Mouse (Mus musculus): ENCODE data around the gene Kdm1a.

The Kdm1a gene

DNA sequence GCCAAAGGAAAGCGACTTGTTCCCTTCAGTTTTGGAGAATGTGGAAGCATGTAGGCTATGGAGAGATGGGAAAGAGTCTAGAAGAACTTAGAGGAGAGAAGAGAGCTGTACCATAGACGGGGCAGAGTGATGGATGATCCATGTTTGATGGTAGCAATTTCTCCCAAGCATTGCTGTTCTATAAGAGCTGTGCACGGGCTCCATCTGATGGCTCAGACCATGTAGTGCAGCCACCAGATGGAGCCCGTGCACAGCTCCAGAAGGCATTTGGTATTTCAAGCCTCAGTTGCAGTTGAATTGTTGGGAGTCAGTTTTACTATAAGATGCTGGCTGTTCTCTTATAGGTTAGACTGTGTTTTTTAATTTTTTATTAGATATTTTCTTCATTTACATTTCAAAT lies 76.1 kb downstream of the Kdm1a start:
- peak; percentile 26 for DNase-seq (ENCODE audit: inconsistent ontology term)

DNA sequence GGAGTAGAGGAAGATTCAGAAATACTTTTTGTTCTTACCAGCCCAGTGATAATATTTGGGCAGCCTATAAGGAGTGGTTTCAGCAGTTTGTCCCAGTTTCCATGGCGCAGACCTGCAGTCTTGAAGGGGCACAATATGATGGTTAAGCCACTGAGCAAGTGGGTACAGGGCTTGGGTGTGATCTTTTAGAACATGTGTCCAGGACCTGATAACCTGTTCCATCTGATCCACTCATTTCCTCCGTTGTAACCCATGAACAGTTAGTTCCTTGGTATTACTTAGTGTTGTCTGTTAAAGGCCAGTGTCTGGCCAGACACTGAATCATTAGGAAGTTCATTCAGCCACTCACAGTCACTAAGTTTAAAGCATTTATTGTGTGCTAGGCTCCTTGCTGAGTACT lies 78.2 kb downstream of the Kdm1a start:
- DNase-seq (ENCODE audit: inconsistent ontology term): no peak

DNA sequence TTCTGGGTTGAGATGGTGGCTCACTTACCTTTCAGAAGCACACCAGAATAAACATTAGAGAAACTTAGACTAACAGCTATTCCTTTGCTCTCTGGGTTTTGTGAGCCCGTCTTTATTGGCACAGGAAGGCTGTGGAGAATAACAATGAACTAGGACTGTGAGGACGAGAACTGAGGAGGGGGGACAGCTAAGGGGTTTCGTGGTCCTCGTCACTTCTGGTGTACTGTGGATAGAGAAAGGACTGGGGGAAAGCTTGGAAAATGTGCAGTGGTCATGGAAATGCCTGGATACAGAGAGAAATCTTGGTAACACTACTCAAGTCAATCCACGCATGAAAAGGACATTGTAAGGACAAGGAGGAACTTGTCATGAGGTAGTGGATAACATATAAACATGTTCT lies 80.6 kb downstream of the Kdm1a start:
- no peak for DNase-seq (ENCODE audit: inconsistent ontology term)

DNA sequence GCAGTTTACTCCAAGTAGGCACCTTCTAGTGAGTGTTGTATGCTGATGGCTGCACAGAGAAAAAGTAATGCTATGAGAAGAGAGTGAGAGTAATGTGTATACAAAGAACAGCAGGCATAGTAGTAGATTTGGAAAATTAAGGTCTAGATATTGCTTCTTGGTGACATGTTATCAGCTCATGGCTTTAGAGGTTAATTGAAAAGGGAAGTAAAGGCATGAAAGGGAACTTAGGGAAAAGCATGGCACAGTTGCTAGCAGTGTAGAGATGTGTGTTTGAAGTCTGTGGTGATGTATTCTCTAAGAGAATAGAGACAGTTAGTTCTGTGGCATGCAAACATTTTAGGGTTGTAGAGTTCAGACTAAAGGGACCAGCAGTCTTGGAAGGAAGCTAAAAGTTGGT lies 82.7 kb downstream of the Kdm1a start:
- DNase-seq (ENCODE audit: inconsistent ontology term): no peak

DNA sequence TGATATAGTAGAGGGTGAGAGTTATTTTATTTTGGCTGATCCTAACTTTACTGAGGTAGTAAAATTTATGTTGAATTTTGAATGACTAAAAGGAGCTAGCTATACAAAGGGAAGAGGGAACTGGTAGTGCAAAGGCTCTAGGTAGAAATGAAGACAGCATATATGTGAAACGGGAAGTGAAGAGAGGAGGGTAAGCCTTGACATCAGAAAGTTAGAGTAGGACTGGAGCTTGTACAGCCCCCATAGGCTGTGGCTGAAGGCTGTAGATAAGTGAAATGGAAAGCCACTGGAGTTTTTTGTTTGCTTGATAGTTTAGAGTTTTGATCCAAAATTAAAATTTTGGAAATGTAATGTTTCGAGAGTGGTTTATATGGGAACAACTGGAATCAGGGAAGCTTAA lies 83.9 kb downstream of the Kdm1a start:
- DNase-seq (ENCODE audit: inconsistent ontology term): no peak

DNA sequence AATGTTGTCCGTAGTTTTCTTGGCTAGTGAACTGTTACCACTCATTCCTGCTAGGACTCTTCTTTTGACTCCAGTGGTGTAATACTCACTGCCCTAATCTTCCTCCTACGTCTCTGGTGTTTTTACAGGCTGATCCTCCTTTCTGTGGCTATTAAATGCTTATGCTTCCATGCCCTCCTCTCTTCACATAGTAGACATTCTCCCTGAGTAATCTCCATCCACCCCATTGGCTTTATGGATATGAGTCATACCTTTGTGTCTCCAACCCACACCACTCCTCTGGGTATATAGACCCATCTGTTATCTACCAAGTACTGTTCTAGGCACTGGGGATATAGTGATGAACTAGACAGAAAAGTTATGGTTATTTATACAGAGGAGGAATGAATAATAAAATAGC lies 84.4 kb downstream of the Kdm1a start:
- peak; percentile 75 for DNase-seq (ENCODE audit: inconsistent ontology term)

DNA sequence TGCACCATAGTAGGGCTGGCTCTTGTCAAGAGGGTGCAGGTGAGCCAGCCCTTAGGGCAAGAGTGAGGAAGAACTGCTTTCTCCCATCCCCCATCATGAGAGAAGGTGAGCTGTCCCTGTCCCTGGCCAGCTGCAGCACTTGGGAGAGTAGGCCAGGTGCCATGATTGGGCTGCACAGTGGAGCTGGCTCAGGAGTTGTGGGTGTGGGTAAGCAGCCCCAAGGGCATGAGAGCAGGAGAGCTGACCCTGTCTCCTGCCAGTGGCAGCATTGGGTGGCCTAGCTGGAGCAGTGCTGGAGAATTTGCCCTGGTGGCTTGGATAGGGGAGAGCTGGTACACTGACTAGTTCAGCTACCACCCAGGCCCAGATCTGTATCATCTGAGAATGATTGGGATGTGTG lies 89.6 kb downstream of the Kdm1a start:
- no peak for DNase-seq (ENCODE audit: inconsistent ontology term)

DNA sequence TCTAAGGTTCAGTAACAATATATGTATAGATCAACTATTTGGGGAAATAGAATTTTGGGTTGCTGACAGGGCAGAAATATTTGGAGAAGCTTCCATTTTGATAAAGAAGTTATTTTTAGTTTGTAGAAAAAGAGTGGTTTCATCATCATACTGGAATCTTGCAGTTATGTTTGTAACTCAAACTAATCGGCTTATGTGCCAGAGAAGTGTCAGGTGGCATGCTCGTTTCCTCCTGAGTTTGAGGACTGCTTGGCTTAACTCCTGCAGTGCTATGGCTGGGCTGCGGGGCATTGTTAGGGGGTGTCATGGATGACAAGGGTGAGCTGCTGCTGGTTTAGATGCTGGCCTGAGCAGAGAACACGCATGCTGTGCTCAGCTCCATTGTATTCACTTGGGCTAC lies 90.8 kb downstream of the Kdm1a start:
- peak; percentile 57 for DNase-seq (ENCODE audit: inconsistent ontology term)

DNA sequence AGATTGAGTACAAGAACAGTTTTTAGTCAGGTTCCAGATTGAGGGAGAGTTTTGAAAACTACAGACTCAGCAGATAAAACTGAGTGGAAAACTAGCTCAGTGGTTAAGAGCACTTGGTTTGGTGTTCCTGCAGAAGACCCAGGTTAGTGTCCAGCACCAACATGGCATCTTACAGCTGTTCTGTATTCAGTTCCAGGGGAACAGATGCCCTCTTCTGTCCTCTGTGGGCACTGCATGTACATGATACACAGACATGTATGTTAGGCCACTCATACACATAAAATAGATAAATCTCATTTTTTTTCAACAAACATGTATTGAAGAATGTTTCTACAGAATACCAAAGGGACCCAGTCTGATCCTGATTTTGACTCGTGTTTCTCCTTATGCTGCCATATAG lies 92.7 kb downstream of the Kdm1a start:
- no peak for DNase-seq (ENCODE audit: inconsistent ontology term)

DNA sequence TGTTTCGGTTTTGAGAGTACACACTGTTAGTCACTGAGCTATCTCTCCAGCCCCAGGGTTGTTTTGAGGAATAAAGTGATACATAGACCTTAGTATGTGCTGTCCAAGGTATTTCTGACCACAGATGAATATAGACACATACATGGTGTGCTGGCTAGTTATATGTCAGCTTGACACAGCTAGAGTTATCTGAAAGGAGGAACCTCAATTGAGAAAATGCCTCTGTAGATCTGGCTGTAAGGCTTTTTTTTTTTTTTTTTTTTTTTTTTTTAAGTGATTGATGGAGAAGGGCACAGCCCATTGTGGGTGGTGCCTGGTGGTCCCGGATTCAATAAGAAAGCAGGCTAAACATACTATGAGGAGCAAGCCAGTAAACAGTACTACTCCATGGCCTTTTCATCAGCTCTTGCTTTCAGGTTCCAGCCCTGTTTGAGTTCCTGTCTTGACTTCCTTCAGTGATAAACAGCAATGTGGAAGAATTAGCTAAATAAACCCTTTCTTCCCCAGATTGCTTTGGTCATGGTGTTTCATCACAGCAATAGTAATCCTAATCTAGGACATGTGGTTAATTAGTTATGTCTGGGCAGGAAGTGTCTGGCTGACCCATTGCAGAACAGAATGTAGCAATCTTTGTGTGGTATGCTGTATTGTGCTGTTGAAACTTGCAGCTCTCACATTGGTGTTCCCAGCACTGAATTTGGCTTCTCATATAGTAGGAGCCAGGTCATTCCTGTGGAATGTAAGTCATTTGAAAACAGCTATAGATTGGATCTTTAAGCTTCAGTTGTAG lies 96.9 kb downstream of the Kdm1a start:
- peak; percentile 78 for DNase-seq (ENCODE audit: inconsistent ontology term)
